Mouse (Mus musculus): Measurements from ENCODE around the gene Ppih. TPM values are rescaled to one million over a fixed set of nuclear protein-coding genes. Genes with fewer than 3 reads are reported as not detected.
A peak's percentile ranks its signal among the peaks of the same experiment; 100 is the strongest.
"Not testable (repeated sequence)": the region's sequence is repeated elsewhere in the genome, so short reads cannot be mapped to it uniquely, and the experiment has no call there.

Ppih gene
- total RNA-seq, 2 experiments from 2014 or later: 20.0 to 20.3 TPM

DNA sequence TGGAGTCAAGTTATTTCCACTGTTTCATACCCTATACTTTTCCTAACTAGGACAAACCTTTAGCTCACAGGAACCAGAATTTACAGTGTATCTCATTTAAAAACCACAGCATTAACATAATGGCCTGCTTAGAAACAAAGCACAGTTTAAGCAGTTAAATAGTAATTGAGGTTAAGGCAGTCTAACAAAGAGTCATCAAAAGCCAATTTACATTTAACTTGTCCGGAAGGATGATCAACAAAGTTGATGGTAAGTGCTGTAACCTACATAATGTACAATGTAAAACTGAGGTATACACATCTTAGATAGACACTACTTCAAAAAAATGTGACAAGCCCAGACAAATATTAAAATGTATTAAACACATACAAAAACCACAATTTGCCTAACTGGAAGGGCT is 28.4 kb downstream of the Ppih start:
- DNase-seq: no peak

DNA sequence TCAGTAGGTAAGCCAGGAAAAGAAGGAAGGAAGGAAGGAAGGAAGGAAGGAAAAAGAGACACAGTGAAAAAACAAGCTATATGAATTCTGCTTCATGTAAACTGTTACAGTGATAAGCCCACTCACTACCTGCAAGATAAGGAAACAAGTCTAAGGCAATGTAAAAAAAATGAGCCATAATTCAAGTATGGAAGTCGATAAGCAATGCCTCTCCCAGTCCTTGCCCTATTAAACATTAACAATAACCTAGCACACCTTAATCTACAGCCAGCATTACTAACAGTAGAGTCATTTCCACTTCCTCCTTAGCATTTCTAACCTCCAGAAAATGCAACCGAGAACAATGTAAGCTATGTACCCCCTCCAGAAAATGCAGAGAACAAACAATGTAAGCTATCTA is 35.0 kb downstream of the Ppih start:
- DNase-seq: no peak

DNA sequence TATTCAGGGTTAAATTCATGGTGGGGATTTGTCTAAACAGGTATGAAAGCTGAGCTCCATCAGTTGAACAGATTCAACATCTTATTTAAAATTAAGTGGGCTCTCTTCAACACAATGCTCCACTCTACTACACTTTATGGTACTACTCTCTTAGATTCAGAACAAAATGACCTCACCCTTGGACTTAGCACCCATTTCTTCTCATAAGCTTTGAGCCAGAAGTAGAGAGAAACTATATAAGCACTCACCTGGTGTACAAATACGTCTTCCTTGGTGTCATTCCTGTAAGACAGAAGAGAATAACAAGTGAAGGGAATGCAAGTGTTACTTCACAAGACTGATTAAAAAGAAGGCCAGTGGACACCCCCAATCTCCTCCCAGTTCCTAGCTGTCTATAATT is 35.5 kb downstream of the Ppih start:
- DNase-seq: no peak

DNA sequence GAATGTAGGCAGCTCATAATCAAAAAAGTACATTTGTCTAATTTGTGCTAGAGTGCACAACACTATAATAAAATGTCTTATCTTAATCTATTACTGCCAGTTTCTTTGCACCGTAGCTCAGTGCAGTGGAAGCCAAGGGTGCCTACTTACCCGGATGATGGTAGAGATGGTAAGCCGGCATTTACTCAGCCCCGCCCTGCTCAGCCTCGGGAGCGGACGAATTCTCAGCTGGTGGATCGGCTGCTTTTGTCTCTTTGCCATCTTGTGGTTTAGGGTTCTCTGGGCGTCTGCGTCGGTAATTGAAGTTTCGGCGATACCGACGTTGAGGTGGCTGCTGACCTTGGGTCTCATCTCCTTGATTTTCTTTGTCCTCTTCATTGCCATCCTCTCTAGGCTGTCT is 41.6 kb downstream of the Ppih start:
- DNase-seq: not testable (repeated sequence)

DNA sequence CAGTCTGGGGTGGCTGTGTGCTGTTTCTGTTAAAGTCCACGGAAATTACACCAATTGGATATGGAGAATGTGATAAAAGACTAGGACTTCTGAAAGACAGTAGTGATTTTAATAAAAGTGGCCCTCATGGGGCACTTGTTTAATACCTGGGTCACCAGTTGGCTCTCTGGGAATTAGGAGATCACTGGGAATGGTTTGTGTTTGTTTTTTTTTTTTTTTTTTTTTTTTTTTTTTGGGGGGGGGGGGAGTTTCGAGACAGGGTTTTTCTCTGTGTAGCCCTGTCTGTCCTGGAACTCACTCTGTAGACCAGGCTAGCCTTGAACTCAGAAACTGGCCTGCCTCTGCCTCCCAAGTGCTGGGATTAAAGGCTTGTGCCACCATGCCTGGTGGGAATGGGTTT is 44.6 kb downstream of the Ppih start:
- no peak for DNase-seq

DNA sequence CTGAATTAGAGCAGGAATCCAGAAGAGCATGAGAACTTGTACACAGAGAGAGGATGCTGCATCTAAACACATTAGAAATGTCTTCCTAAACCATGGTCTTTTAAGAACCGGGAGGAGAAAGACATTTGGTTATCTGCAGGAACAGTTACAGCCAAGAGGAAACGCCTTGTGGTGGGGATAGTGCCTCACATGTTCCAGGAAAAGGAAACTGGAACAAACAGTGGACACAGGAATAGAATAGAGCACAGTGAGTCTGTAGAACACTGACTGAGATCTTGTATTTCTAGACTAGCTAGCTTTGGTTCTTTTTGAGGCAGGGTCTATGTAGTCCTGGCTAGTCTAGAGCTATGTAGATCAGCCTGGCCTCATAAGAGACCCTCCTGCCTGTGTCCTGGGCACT is 45.1 kb downstream of the Ppih start:
- no peak for DNase-seq

DNA sequence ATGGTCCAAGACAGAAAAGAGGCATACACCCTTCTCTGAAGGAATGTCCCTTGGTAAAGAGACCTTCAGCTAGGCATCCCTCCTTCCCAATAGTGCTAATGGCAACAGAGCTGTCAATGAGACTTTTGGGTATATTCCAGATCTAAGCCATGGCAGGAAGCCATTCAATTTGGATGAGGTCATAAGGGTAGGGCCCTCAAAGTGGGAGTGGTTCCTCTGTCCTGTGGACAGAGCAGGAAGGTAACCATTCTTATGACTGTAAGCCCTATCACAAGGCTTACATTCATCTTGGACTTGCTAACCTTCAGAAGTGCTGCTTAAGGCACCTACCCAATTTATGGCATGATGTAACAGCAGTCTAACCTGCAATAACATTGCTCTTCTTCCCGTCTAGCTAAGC is 45.7 kb downstream of the Ppih start:
- no peak for DNase-seq

DNA sequence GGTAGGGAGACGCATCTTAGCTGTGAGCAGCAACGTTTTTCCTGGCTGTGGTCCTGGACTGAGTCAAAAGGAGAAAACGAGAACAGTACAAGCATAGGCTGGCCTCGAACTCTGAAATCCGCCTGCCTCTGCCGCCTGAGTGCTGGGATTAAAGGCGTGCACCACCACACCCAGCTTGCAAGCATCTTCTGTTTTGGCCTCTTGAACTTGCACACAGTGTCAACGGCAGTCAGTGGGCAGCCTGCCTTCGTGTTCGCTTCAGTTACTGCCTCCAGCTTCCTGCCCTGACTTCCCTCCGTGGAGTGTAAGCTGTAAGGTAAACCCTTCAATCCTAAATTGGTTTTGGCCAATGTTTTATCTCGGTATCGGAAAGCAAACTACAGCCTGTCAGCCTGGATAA is 53.7 kb downstream of the Ppih start:
- no peak for DNase-seq

DNA sequence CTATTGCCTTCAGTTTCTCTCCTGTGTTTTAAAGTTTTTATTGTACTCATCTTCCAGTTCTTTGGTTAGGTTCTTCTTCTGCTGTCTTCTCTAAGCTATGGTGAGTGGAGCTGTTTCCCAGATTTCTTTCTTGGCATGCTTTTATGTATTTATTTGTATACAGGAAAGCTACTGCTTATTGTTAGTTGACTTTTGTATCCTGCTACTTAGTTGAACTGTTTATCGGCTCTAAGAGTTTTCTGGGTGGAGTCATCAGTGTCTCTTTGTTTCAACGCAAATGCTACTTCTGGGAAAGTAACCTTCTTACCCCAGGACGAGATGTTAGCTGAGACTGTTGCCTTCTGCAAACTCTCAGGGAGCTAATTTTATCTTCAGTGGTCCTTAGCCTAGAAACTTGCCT is 56.9 kb downstream of the Ppih start:
- no peak for DNase-seq

DNA sequence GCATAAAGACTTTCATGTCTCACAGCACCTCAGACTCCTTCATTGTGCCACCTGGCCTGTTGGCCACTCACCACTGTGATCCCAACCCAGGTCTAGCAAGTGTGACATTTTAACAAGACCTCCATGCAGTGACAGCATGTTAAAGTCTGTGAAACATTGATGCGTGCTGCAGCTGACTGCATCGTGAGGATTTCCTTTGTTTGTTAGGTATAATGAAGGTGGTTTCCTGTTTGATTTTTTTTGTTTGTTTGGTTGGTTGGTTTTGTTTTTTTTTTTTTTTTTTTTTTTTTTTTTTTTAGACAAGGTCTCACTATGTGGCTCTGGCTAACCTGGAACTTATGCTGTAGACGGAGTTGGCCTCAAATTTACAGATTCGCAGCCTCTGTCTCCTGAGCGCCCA is 57.9 kb downstream of the Ppih start:
- DNase-seq: no peak

DNA sequence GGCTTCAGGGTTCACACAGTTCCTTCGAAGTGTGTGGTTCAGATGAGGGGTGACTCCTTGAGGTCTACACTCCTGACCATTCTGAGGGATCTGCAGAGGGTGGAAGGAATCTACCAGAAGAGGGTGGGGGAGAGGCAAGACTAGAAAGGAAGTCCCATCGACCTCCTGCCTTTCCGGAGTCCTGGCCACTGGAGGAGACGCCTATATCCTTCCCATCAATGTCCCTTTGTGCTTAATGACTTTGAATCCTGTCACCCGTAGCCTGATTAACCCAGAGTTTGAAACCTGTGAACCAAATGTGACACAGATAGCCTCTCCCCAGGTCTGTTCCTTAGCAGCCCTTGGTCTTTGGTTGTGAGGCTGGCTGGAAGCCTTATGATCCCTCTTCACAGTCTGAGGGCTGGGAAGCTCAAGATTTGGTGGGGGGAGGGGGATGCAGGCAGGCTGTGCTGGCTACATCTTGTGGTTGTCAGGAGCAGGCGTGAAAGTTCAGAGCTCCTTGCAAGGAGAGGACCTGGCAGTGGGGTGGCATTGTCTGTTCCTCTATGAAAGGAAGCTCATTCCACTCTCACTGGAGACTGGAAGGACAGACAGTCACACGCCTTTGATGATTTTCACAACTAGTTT is 59.1 kb downstream of the Ppih start:
- DNase-seq: no peak

DNA sequence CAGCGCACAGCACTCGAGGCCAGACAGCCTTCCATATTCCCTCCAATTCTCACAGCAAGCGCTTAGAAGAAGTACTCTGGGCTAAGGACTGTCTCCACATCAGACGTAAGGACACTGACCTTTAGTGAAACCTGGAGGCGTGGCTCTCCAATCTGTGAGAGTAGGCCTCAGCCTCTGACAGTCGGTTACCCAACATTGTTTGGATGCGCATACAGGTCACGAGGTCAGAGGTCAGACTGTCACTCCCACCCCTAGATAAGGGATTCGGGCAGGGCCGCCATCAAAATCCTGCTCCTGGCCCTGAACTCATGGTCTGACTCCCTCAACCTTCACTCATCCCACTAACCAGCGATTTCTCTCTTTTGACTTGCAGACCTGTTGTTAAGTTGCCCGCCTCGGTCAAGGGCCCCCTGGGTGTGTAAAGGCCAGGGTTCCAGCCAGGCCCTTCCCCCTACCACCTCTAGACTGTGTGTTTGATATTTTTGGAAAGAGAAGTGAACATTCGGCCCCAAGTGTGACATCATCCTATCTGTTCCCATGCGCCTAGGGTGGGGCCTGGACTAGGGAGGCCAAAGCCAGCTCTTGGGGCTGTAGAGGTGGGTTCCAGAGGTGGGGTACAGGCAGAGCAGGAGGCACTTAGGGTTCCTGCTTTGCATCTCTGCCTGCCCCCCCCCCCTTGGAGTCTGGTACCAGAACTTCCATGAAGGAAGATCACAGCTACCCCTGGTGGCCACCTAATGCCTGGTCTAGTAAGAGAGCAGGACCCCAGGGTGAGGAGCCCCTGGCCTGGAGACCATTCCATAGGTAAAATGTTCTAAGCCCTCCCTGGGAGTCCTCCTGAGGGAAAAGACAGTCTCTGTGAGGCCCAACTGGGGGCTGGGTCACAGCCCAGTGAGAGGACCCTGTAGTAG is 60.7 kb downstream of the Ppih start:
- no peak for DNase-seq

DNA sequence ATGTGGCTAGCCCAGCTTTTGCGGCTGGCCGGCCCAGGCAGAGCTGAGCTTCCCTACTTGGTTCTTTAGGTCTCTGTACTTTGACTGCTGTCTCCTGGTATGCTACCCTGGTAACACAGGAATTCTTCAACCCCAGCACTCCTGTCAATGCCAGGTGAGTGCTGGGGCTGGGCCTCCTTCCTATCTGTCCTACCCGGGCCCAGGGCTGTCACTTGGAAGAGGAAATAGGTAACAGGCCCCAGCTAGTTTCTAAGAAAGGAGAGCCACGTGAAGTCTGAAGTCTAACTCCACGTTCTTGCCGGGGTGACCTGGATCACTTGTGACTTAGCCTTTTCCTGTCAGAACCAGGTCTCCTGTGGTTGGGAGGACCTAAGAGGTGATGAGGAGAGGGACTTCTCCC is 63.3 kb downstream of the Ppih start:
- no peak for DNase-seq

DNA sequence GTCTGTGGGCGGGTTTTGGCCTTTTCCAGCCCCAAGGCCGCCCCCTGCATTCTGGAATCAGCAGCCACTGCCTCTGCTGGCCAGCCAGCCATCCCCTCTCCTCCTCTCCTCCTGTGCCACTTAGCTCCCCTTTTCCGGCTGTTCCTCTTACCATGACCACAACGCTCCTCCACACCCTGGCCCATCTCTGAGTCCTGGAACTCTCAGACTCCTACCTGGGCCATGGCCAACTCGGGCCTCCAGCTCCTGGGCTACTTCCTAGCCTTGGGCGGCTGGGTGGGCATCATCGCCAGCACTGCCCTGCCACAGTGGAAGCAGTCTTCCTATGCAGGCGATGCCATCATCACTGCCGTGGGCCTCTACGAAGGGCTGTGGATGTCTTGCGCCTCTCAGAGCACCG is 65.0 kb downstream of the Ppih start, which contains the start of gene Cldn19:
Gene Cldn19, plus strand, starts transcription at position 64 of the 400 bp plus-strand sequence.
- peak in 1 of 2 experiments; percentile 23 for DNase-seq

DNA sequence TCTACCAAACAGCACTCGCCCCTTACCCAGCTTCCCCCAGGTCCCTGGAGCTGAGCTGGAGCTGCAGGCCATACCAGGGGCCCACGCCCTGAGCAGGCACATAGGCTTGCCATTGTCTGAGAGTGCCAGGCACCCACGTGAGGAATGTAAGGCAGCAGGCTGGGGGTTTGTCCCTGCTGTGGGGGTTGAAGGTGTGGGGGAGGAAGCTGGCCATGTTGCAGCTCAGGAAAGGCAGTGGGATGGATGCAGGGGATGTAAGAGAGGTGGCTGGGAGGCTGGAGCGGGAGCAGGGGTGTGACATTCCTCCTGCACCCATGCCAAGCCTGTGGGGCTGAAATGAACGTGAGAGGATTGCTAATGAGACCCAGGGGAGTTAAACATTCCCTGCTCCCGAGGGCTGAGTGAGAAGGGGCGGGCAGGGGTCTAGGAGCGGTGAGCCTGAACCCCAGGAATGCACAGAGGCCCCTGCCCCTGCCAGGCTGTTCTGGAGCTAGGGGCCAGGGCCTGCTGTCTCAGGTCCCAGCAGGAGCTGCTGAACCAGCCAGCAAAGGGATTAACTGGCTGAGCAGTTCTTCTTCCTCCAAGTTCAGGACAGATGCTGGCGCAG is 66.2 kb downstream of the Ppih start:
- no peak for DNase-seq

DNA sequence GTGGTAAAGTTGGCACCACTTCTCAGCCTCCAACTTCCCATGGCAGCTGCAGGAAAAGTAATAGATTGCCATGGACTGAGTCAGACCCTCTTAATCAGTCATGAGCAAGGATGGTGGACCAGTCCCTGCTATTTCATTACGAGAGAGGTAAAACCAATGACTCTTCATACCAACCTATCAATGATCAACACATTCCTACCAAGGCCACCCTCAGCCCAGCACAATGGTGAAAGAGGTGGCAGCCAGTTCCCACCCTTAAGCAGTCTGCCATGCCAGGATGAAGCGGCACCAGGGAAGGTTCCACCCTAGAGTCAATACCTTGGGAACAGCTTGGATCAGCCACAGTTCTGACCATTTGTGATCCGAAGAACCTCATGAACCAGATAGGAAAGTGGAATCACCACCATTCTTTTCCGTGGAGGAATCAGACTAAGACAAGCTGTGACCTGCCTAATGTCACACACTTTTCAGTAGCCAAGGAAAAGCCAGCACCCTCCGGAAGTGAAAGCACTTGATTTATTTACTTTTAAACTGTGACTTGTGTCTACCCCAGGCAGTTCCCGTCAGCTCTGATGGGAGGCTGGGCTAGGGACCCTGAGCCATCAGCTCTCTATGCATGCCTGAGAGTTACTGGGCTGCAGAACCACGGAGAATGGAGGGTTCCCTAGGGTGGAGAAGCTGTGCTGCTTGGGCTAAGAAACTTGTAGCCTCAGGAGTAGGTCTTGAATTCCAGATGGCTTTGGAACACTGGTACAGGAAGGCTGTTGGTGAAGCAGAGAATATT is 68.1 kb downstream of the Ppih start:
- DNase-seq: no peak

Other genes starting within 250 kb of the Ppih start
- gene Slc2a1, start 211.8 kb downstream of the Ppih start, total RNA-seq (2021): 10 to 100 TPM; 19.8 to 20.2 TPM
- 10 to 100 TPM; 11.5 to 12.4 TPM for gene Zfp691, start 146.4 kb downstream of the Ppih start, total RNA-seq (2021)
- under 1 TPM in 1 of 2 experiments, not detected in 1; 0.10 TPM for gene Ermap, start 130.5 kb downstream of the Ppih start, total RNA-seq (2021)
- gene Svbp, start 125.2 kb downstream of the Ppih start, total RNA-seq (2021): 10 to 100 TPM; 17.1 to 19.2 TPM
- gene Tmem269, start 102.3 kb downstream of the Ppih start, total RNA-seq (2021): not detected
- 10 to 100 TPM; 25.8 to 26.6 TPM for gene AU022252, start 87.8 kb downstream of the Ppih start, total RNA-seq (2021)
- 10 to 100 TPM; 27.4 to 30.5 TPM for gene P3h1, start 87.6 kb downstream of the Ppih start, total RNA-seq (2021)
- gene Cldn19, start 65.1 kb downstream of the Ppih start, total RNA-seq (2021): under 1 TPM in 1 of 2 experiments, not detected in 1; 0.13 TPM
- gene Ybx1, start 25.9 kb downstream of the Ppih start, total RNA-seq (2021): 100 to 1,000 TPM; 639 to 803 TPM
- 10 to 100 TPM; 14.5 to 16.9 TPM for gene Ccdc30, start 95.0 kb upstream of the Ppih start, total RNA-seq (2021)
- gene Ppcs, start 101.9 kb upstream of the Ppih start, total RNA-seq (2021): 10 to 100 TPM; 38.0 to 41.7 TPM
- 1 to 10 TPM; 3.1 to 4.0 TPM for gene Zmynd12, start 102.3 kb upstream of the Ppih start, total RNA-seq (2021)
- under 1 TPM; 0.17 to 0.40 TPM for gene Rimkla, start 172.1 kb upstream of the Ppih start, total RNA-seq (2021)
- gene Foxj3, start 216.5 kb upstream of the Ppih start, total RNA-seq (2021): 10 to 100 TPM; 41.6 to 41.9 TPM
- gene Frg2f1, start 219.0 kb upstream of the Ppih start, total RNA-seq (2021): 10 to 100 TPM in 1 of 2 experiments, 1 to 10 TPM in 1; 8.2 to 11.6 TPM

All from adrenal gland, postnatal 36 days (tissue).